Mouse (Mus musculus) cerebellum, adult 18-20 months (tissue): ENCODE measurements at regions not wholly inside any gene's neighbourhood (a gene's known extent, or its start where the extent isn't known, plus 50 kb on each side); places are given as distances from the start of the nearest gene placed in this dataset.

ENCODE experiments used
- DNase-seq, 2 experiments: peaks; one replicate each; pipeline ENCODE4 v3.0.0; 2021

DNA sequence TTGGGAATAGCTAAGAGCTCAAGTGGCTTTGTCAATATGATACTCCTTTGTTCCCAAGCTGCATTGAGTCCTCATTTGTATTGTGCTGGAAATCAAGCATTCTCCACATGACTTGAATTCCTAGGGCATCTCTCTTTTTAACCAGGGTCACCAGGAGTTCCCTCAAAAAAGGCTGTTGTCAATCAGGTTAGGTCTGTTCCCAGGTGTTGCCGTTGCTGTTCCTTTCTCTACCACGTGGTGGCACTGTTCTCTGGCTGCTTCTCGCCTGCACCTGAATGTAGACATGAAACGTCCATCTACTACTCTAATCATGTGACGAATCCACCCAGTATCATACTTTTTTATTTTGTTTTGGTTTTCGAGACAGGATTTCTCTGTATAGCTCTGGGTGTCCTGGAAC, 118.3 kb downstream of the S1pr1 start:
- DNase-seq = peak; percentile 39 to 47

DNA sequence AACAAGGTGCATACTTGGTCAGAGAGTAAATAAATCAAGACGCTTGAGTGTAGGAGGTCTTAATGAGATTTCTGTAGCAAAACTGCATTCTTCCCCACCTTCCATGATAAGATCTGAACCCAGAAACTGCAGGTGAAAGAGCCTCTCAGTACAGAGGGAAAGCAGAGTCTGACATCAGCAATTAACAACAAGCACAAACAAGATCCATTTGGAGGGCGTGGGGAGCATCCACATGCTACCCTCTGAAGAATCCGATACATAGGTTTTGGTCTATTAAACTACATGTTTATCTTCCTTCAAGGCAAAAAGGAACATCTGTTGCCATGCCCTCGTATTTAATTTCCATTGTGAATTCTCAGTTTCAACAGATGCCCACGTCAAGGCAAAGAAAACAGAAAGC, 124.2 kb downstream of the S1pr1 start:
- no peak for DNase-seq

GRCm38 (mm10) chr3:115588585-115588984, 126.3 kb downstream of the S1pr1 start:
- DNase-seq = no peak

GRCm38 (mm10) chr3:115580131-115580932, 134.5 kb downstream of the S1pr1 start:
- no peak for DNase-seq

DNA sequence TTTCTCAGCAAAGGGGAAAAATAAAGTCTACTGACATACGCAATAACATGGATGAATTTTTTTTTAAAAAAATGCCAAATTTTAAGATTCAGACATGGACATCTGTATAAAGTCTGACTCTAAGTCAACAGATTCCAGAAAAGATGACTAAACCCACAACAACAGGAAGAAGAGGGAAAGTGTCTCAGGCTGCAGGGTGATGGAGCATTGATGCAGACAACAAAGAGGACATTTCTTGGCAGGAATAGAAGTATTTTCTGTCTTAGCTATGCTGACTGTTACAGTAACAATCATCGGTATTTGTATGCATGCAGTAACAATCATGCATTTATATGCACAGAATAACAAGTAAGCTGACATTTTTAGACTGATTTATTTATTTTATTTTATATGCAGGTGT, 139.5 kb downstream of the S1pr1 start:
- no peak for DNase-seq

- DNase-seq = no peak
Observed at GRCm38 (mm10) chr3:115562735-115563134, 152.1 kb downstream of the S1pr1 start.

GRCm38 (mm10) chr3:115554809-115555708, 159.8 kb downstream of the S1pr1 start:
- DNase-seq = no peak

DNA sequence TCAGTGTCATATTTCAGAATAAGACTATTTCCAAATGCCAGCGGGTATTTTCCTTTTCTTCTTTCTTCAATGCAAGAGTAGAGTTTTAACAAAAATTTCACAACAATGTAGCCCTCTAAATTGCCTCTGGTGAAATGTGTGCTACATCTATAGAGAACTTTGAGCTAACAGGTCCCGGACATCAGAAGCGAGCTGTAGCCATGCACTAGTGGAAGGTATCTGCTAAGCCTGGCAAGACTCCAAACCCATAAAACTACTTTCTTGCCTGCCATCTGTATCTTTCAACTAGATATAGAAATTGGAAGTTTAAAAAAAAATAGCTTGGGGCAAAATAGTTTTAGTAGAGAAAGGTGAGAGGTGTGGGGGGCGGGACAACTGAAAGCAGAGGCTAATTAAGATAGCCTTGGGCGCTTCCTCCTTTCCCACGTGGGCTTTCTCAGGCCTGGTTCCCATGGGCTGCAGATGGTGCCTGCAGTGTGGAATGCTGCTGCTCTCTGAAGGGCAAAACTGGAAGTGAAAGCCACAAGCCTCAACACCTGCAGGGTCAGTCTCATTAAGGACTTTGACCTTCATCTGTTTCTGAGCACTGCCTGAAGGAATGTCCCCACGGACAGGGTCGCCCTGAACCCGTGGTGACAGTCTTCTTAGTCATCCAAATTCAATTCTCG, 160.9 kb downstream of the S1pr1 start:
- DNase-seq = peak; percentile 4 to 6

DNA sequence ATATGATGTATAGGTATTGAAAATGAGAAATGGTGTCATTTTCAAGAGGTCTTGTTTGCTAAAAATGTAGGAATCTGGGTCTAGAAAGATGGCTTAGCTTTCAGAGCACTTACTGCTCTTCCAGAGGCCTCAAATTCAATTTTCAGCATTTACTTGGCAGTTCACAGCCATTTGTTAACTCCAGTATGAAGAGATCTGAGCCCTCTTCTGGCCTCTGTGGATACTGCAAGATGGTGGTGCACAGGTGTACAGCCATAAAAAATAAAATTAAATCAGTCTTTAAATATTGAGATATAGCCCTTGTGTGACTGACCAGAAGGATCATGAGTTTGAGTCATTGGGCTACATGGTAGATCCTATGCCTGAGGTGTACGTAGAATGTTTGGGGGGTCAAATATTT, 173.1 kb downstream of the S1pr1 start:
- DNase-seq = peak; percentile 54 to 65

DNA sequence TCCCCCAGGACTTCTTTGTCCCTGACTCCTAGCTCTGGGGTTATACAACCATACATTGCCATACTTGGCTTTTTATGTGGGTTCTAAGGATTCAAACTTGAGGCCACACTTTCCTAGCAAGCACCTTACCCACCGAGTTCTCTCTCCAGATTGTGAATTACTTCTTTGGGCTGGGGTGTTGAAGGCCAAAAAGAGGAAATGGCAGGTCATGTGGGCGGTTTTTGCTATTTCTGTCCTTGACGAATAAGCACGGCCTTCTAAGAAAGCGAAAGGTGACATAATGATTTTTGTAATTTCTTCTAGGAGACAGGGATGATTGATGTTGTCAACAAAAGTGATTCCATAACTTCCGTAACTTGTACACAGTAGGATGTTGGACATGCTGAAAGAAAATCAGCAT, 176.5 kb downstream of the S1pr1 start:
- DNase-seq = no peak

DNA sequence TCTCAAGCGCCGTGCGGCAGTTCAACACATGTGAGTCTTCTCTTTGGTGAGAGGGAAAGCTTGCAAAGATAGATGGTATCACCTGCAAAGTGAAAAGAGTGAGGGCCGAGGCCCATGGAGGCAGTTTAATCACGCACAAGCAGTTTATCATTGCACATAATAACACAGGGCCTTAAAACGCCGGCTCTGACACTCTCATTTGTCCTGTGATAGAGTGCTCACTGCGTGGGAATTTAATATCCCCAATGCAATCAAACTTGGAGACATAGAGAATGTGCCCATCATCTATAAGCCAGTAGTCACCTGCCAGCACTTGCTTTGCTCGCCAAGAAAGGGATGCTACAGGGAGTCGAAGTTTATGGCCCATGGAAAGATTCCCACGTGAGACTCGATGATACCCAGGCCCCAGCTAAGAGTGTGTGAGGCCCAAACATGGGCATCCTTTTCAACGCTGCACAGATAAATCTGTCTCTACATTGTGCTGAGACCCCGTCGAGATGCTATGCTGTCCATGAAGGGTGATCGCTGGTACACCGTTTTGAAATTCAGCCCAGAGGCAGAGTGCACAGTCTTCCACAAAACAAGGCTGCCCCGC, 182.6 kb downstream of the S1pr1 start:
- no peak for DNase-seq

GRCm38 (mm10) chr3:115530441-115530840, 184.4 kb downstream of the S1pr1 start:
- no peak for DNase-seq

GRCm38 (mm10) chr3:115529918-115530317, 185.0 kb downstream of the S1pr1 start:
- DNase-seq = no peak

DNA sequence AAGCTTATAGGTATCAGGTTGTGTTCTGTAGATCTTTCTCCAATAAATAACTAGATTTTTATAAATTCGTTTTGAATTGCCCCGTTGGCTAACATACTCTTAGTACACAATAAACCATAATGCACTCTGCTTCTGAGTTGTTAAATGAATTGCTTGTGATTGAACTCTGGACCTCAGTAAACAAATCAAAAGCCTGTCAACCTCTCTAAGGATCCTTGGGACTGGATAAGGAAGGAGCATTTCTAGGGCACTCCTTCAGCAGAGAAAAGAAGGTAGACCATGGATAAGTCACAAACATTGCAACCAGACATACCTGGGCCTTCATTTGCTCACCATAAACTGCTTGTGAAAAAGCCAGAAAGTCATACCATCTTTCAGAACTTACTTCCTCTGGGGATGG, 191.4 kb downstream of the S1pr1 start:
- DNase-seq = no peak

DNA sequence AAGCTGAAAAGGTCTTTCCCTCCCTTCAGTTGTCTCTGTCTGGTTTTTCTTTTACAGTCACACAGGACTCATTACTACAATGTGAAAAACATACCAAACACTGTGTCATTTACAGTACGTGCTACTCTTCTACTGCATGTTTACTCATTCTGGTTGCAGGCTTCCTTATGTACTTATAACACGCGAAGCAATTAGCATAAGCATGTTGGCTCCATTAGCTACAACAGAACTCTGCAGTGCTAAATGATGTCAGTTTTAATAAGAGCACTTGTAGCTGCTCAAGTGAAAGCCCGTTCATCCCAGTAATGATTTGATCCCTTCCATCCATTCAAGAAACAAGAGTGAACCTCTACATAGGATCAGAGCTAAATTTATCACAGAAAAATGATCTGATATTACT, 199.2 kb downstream of the S1pr1 start:
- no peak for DNase-seq

GRCm38 (mm10) chr3:115509658-115510057, 205.2 kb downstream of the S1pr1 start:
- no peak for DNase-seq

- no peak for DNase-seq
Observed at GRCm38 (mm10) chr3:115497420-115497819, 217.5 kb downstream of the S1pr1 start.

GRCm38 (mm10) chr3:115496110-115496509, 218.8 kb downstream of the S1pr1 start:
- no peak for DNase-seq

- no peak for DNase-seq
Observed at GRCm38 (mm10) chr3:115495692-115496091, 219.2 kb downstream of the S1pr1 start.

DNA sequence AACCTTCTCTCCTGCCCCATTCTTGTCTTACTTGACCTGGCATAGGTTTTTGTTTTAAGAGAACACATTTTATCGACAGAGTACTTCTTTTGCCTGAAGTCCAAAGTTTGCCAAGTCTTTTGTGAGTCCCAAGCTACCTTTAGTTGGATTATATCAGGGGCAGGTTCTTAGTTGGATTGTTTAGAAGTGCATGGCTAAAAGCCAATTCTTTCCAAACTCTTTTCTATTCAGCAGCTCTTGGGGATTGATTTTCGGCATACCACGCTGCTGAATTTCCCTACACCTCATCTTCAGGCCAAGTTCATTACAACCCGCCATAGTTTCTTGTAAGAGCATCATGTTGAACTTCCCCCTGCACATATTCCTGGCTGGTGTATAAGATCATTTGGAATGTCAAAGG, 245.9 kb downstream of the S1pr1 start:
- DNase-seq = no peak

GRCm38 (mm10) chr3:115467850-115468249, 247.0 kb downstream of the S1pr1 start:
- no peak for DNase-seq

GRCm38 (mm10) chr3:115462623-115463022, 252.2 kb downstream of the S1pr1 start:
- no peak for DNase-seq
